Mouse (Mus musculus): ENCODE measurements around the gene Slco2a1.

- no peak for TF ChIP-seq ZC3H11A (IDR thresholded peaks at IDR 0.05; ENCODE audit: low read depth, low read length)
- no peak for TF ChIP-seq CTCF (conservative IDR thresholded peaks at IDR 0.05 in 1 of 2, IDR thresholded peaks at IDR 0.05 in 1 of 2; ENCODE audit: low read depth in 2 of 2, low read length in 2 of 2)
- TF ChIP-seq POLR2A (IDR thresholded peaks at IDR 0.05; ENCODE audit: low read depth, low read length) = no peak
- no peak for TF ChIP-seq CHD2 (IDR thresholded peaks at IDR 0.05; ENCODE audit: low read length)
- TF ChIP-seq PAX5 (IDR thresholded peaks at IDR 0.05; ENCODE audit: low read length) = no peak
- TF ChIP-seq ELF1 (IDR thresholded peaks at IDR 0.05; ENCODE audit: low read depth, low read length) = no peak
- TF ChIP-seq ZNF384 (IDR thresholded peaks at IDR 0.05; ENCODE audit: low read depth, low read length) = no peak
- no peak for TF ChIP-seq MAZ (IDR thresholded peaks at IDR 0.05; ENCODE audit: low read depth, low read length)
- no peak for TF ChIP-seq MAFK (IDR thresholded peaks at IDR 0.05; ENCODE audit: insufficient replicate concordance, low read length)
Observed at GRCm38 (mm10) chr9:102980420-102980819, 8.1 kb upstream of the Slco2a1 start.

Data from CH12.LX (cell line).